Mouse (Mus musculus) left cerebral cortex, postnatal 14 days (tissue): ENCODE results near the gene Psme2b. TPM values are rescaled to one million over a fixed set of nuclear protein-coding genes. Genes with fewer than 3 reads are reported as not detected.
"Not testable (repeated sequence)": the region's sequence is repeated elsewhere in the genome, so short reads cannot be mapped to it uniquely, and the experiment has no call there.

ENCODE experiments used
- DNase-seq, 2 experiments: peaks; one replicate each; pipeline ENCODE4 v3.0.0; 2021 to 2022; ENCODE audit warnings: low spot score in 2 of 2, mixed read lengths in 1 of 2
- intact Hi-C: fragments of 180-260 bp; cut with DNase I; formaldehyde crosslinking; loops from one replicate; pipeline ENCODE4 v1.15.1; 2025
- long read RNA-seq, 2 experiments: library from polyadenylated mRNA; stranded (forward); transcript quantifications; one replicate each; pipeline ENCODE4 v2.0.0; 2021
- total RNA-seq, 2 experiments: library from RNA; stranded (reverse); gene quantifications; 2 replicates each; pipeline ENCODE4 v1.2.3; 2021

The Psme2b gene
- total RNA-seq, result under 1 TPM in 1 of 2 experiments, not detected in 1; 0.70 TPM
- long read RNA-seq, experiment 1, result 0 reads
- long read RNA-seq, experiment 2, partial matches to known transcripts, result 0 of 1 reads
- long read RNA-seq, experiment 2, other reads (novel, unspliced or antisense), result 0 of 1 reads

DNA sequence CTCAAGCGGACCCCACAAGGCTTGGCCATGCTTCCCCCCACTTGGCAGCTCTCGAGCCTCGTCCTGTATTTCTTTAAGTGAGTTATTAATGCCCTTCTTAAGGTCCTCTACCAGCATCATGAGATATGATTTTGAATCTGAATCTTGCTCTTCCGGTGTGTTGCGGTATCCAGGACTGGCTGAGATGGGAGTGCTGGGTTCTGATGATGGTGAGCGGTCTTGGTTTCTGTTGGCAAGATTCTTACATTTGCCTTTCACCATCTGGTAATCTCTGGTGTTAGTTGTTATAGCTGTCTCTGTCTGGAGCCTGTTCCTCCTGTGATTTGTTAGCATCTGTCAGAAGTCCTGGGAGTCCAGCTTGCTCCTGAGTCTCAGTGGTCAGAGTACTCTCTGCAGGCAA lies at the start of gene Psme2b:
Psme2b (minus strand) TSS at position 101 of the 400 bp plus-strand sequence.
- intact Hi-C loops, DNase-seq: not testable (repeated sequence)

DNA sequence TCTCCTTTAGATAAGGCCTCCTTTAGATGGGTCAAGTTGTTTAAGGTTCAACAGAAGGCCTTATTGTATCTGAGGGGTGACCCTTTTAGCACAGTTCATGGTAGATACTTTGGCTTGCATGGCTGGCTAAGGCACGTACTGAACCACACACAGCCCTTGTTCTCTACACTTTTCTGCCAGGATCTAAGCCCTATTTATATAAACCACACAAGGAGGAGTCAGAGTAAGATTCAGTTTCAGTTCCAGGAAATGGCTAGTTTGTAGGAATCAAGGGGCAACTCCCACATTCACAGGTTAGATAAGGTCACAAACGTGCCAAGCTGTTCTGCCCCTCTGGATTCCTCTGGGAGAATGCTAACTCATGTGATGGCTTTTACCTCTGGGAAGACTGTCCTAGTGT lies 48.0 kb upstream of the Psme2b start, which contains the start of gene Tgtp1:
Tgtp1 (minus strand) TSS at position 155 of the 400 bp plus-strand sequence.
- intact Hi-C loops, DNase-seq: not testable (repeated sequence)

DNA sequence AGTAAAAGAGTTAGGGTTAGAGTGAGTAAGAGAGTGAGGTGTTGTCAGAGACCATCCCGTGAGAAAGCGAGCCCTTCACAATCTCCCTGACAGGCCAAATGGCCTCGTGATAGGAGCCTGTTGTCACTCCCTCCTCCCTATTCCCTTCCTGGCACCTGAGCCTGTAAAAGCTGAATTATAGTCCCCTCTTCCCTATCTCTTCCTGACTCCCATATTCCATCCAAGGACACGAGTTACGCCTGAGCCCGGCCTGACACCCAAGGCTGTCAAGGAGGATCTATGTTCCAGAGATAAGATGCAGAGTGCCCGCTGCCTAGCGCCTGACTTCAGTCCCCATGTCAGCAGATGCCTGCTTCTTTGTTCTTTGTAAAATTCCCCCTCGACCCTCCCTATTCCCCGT lies 47.3 kb upstream of the Psme2b start:
- DNase-seq, intact Hi-C loops: not testable (repeated sequence)

DNA sequence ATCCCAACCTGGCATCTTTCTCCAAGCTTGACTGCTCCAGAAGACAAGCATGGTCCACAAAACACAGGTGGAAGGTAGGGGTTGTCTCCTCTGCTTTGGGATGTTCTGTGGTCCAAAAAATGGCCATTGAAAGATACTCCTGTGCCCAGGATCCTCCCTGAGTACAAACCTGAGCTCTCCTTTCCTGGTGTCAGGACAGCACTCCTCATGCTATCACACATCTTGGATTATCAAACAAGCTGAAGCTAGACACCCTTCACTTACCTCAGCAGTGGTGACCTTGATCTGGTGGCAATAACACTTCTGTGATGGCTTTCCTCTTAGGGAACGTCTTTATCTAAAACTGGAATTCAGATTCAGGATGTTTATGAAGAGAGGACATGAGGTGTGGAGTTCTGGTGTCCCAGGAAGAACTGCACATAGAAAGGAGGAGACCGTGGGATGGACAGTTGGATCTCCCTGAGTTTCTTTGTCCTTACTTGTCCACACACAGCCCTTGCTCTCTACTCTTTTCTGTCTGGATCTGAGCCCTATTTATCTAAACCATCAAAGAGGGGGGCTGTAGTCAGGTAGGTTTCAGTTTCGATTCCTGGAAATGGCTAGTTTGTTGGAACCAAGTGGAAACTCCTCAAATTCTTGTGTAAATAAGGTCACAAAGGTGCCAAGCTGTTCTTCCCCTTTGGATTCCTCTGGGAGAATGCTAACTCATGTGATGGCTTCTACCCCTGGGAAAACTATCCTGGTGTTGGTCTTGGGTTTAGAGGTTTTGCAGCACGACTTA lies 45.9 kb upstream of the Psme2b start, which contains the start of gene Gm12185:
Gm12185 (minus strand) TSS at position 487 of the 781 bp plus-strand sequence.
- DNase-seq, intact Hi-C loops: not testable (repeated sequence)

DNA sequence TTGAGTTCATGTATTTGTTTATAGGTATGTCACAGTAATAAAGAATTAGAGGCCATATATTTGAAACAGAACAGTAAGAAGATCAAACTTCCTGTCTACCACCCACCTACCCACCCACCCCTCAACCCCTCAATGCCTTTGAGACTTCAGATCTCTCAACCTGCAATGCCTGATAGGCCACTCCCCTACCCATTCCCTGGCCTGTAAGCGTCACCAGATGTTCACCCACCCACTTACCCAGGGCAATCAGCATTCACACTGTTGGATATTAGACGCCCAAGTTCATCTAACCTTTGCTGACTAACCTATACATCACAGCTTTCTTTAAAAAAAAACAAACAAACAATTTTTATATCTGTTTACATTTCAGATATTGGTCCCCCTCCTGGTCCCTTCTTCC lies 44.0 kb upstream of the Psme2b start:
- DNase-seq, intact Hi-C loops: not testable (repeated sequence)

DNA sequence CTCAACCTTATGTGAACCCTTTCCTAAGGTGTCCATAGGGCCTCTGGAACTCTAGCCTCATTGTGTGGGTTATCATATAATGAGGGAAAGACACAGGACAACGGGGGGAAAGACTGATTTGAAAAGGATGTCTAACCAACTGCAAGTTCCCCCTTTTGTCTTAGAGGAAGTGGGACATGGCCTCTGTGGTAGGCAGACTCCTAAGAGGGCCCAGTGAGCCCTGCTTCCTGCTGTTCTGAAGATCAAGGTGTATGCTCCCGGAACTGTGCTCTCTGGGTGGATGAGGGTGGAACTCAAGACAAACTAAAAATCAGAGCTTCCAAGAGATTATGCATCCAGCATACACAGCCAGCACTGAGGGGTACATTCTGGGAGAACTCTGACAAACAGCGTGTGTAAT lies 42.2 kb upstream of the Psme2b start:
- DNase-seq, intact Hi-C loops: not testable (repeated sequence)

DNA sequence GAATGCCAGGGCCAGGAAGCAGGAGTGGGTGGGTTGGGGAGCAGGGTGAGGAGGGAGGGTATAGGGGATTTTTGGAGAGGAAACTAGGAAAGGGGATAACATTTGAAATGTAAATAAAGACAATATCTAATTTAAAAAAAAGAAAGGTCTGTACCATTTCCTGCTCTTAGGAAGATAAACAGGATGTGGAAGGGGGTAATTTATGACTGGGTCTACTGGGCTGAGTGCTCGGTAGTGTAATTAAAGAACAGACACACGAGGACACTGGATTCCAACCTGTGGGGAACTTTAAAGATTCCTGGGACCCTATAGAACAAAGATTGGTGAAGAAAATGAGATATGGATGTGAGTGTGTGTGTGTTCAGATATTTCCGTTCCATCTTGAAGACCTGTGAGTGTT lies 36.9 kb upstream of the Psme2b start:
- intact Hi-C loops, DNase-seq: not testable (repeated sequence)

DNA sequence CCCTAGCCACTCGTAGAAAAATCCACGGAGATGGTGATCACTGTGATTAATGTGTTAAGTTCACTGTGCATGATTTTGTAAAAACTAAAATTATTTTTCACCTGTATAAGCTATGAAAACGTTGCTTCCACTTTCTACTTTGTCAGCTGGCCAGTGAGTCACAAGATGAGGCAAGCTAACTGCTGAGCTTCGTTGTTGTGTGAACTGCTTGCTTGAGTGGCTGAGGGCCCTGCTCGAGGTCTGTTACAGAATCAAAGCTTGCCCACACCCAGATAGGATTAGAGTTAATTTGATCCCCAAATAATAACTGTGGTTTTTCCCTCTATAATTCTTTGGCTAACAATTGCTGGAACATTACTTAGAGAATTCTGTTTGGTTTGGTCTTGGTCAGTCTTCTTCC lies 34.1 kb upstream of the Psme2b start:
- intact Hi-C loops, result not testable (repeated sequence)

DNA sequence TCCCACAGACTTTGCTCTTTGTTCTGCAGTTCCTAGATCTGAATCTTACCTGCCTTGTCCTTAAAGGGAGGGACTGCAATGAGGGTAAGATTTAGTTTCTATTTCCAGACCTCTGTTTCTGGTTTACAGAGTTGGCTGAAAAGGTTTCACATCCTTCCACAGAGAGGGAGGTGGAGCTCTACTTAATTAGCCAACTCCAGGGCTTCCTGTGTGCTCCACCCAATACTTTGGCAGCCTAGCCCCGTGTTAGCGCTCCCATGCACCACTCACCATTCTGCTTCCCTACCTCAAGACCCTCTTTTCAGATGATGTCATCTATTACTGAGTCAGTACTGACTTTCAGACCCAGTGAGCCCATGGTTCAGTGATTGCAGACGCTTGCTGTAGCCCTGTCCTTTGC lies 33.3 kb upstream of the Psme2b start, which contains the start of gene 9930111J21Rik1:
9930111J21Rik1 (minus strand) TSS at position 148 of the 400 bp plus-strand sequence.
- DNase-seq, intact Hi-C loops: not testable (repeated sequence)

More for the DNA sequence above, 34.1 kb upstream of the Psme2b start:
- not testable (repeated sequence) for DNase-seq

DNA sequence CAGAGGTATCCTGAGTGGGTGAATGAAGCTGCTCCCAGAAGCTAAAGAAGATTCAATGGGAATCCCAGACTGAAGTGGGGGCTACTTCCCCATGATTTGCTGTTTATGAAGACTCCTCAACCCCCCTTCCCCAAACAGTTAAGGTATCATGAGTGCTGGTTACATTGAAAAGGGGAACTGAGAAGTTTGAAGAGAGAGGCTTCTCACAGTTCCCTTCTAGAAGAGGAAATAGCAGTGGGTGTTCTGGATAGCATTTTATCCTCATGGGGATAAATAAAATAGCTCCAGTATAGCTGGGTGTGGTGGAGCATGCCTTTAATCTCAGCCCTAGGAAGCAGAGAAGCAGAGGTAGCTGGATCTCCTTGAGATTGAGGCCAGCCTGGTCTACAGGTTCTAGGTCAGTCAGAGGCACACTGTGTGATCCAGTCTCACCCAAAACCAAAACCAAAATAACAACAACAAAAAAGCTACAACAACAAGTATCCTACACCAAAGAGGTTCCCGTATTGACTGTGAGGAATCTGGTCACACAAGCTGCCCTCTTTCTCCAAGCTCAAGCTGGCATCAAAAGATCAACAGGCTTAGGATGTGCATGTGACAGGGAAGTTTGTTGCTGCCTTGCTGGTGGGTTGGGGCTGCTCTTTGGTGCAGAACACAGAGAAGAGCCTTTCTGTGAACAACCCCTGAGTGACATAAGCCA lies 32.4 kb upstream of the Psme2b start, which contains the start of gene Olfr56:
Olfr56 (plus strand) TSS at position 650 of the 700 bp plus-strand sequence.
- DNase-seq, intact Hi-C loops: not testable (repeated sequence)

DNA sequence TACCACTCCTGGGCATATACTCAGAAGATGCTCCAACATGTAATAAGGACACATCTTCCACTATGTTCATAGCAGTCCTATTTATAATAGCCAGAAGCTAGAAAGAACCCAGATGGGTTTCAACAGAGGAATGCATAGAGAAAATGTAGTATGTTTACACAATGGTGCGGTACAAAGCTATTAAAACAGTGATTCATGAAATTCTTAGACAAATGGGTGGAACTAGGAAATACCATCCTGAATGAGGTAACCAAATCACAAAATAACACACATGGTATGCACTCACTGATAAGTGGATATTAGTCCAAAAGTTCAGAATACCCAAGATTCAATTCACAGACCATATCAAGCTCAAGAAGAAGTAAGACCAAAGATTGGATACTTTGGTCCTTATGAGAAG lies 28.7 kb upstream of the Psme2b start:
- intact Hi-C loops, DNase-seq: not testable (repeated sequence)

DNA sequence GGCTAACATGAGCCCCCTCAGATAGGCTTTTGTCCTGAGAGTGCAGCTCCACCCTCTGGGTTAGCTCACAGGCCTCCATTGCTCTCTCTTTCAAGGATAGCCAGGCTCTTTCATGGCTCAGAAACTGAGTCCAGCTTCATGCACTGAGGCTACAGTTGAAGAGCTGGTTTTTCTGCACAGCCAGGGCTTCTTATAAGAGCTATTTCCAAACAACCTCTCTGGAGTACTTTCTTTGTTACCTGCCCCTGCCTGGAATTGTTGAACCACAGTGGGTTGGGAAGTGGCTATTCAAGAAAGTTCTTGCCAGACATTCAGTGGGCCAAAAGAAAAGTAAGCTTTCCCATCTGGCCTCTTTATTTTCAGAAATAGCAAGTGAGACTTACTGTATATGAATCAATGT lies 6.7 kb downstream of the Psme2b start:
- DNase-seq, intact Hi-C loops: not testable (repeated sequence)

DNA sequence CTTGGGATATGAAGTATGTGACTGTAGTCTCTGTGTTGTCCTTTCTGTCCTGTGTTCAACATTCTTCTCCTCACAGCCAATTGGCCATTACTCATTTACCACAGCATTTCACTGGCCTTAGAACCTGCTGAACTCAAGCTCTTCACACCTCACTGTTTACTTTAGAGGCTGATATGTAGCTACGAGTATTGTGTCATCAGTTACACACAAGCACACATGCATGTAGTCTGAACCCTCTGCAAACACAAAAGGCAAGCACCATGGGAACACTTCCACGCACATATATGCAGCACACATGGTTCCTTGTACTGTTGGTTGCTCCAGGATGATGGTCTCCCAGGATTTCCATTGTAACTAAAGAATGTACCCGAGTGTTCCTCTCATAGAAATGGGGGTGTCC lies 10.7 kb downstream of the Psme2b start:
- intact Hi-C loops, DNase-seq: not testable (repeated sequence)

DNA sequence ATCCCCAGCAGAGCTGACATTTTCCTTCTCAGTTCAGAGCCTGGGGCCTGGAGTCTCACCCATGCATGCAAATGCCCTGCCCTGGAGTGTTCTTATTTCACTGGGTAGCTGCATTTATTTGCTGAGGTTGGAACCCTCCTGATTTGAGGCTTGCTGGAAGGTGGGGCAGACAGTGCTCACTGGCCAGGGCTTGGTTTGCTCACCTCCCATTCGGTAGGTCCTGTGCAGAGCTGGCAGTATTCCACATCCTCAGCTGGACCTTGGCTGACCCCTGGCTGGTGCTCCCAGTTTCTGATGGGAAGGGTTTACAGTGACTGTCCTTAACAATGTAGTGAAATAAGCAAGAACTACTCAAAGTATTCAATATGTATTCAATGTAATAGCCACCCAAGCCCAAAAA lies 12.1 kb downstream of the Psme2b start:
- intact Hi-C loops, DNase-seq: not testable (repeated sequence)

DNA sequence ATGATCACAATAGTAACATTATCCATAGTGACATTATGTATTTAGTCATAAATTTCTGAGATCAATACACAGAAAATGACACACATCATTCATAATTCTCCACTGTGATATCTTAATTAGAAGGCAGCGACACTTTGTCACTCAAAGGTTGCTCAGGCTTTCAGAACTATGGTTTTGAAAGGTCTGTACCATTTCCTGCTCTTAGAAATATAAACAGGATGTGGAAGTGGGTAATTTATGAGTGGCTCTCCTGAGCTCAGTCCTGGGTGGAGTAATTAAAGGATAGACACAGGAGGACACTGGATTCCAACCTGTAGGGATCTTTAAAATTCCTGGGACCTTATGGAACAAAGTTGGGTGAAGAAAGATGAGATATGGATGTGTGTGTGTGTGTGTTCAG lies 12.6 kb downstream of the Psme2b start:
- DNase-seq, intact Hi-C loops: not testable (repeated sequence)

DNA sequence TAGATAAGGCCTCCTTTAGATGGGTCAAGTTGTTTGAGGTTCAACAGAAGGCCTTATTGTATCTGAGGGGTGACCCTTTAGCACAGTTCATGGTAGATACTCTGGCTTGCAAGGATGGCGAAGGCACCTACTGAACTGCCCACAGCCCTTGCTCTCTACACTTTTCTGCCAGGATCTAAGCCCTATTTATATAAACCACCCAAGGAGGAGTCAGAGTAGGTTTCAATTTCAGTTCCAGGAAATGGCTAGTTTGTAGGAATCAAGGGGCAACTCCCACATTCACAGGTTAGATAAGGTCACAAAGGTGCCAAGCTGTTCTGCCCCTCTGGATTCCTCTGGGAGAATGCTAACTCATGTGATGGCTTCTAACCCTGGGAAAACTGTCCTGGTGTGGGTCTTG lies 17.9 kb downstream of the Psme2b start:
- DNase-seq, result not testable (repeated sequence)

DNA sequence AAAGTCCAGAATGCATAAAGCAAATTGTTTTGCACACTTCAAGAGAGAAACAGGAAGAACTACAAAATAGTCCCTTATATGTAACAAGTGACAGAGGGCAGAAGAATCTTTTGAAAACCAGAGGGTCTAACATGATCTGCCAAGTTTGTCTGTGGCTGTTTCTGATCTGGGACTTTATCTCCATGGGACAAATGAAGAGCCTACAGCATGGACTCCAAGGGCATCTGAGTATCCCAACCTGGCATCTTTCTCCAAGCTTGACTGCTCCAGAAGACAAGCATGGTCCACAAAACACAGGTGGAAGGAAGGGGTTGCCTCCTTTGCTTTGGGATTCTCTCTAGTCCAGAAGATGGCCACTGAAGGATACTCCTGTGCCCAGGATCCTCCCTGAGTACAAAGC lies 19.6 kb downstream of the Psme2b start:
- intact Hi-C loops, DNase-seq: not testable (repeated sequence)

More for the DNA sequence above, 17.9 kb downstream of the Psme2b start:
- intact Hi-C loops, result not testable (repeated sequence)

DNA sequence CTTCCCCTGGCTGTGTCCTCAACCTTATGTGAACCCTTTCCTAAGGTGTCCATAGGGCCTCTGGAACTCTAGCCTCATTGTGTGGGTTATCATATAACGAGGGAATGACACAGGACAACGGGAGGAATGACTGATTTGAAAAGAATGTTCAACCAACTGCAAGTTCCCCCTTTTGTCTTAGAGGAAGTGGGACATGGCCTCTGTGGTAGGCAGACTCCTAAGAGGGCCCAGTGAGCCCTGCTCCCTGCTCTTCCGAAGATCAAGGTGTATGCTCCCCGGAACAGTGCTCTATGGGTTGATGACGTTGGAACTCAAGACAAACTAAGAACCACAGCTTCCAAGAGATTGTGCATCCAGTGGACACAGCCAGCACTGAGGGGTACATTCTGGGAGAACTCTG lies 22.2 kb downstream of the Psme2b start:
- intact Hi-C loops, DNase-seq: not testable (repeated sequence)

DNA sequence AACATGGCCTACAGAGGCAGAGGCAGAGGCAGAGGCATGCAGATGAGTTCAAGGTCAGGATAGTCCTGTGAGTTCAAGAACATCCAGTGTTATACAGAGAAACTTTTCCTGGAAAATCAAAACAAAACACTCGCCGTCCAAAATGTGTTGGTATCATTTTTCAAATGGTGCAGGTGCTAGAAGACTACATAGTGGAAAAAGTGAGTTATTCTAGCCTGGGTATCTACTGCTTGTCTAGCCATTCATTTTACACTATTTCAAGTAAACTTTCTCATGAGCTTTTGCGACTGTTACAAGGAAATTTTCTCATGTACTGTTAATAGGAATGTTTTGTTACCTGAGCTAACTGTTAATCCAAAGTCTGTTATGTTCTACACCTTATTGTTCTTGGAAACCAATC lies 27.6 kb downstream of the Psme2b start:
- intact Hi-C loops, result no loop called here
- DNase-seq, result no peak

DNA sequence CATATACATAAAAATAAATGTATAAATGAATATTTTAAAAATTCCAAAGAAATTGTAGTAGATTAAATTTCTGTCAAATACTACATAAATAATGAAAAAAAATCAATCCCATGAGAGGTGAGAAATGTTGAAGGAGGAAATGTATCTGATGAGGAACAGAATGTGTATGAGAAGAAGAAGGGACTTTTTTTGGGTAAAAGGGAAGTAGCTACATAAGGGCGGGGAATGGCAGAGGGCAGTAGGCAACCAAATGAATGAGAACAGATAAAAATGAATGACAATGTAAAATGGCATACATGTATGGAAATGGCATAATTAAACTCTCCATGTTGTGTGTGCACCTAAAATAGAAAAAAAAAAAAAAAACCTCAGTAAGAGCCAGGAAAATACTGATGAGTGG lies 32.4 kb downstream of the Psme2b start:
- no peak for DNase-seq
- intact Hi-C loops, result no loop called here
